Mouse (Mus musculus) kidney, adult 2 months (tissue): ENCODE data around the gene Iqschfp.

ENCODE experiments used
- CTCF ChIP-seq: fragments of 200-500 bp; conservative IDR thresholded peaks from 2 replicates; pipeline ENCODE4 v1.5.1; 2011; ENCODE audit warnings: low read depth, mild to moderate bottlenecking, control low read depth, low read length, moderate library complexity, mixed read lengths; ENCODE audit not compliant: insufficient read depth, insufficient read length
- POLR2A ChIP-seq: fragments of 200-500 bp; IDR thresholded peaks from one replicate; pipeline ENCODE4 v1.6.1; 2011; ENCODE audit warnings: low read depth, low read length, control low read depth

DNA sequence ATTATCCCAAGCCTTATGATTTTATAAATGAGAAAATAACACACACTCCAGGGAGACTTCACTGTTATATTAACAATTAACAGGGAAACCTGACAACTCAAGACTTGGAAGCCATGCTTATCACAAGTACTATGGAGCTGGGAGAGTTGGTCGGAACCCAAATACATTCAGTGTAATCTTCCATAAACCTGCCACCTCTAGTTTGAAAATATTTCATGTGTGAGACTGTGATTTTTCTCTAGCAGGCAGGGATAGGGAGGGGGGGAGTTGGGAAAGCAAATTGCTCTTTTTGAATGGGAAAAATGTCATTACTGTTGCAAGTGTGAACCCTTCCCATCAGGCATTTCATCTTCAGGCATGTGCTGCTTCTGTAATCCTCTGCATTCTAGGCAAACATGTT lies 304.9 kb downstream of the Iqschfp start:
- TF ChIP-seq CTCF (no peak), POLR2A (no peak)
